In genomic region chr5:5748866-5749682, GRCm38 (mm10) we compare ENCODE assay signal across 8 mouse cellular contexts. TPM values are rescaled to one million over a fixed set of nuclear protein-coding genes. Genes with fewer than 3 reads are reported as not detected.
DNase-seq lines count a peak whose midpoint lies in the region; ATAC-seq and TF ChIP-seq lines count a peak whose summit lies in the region.

Steap1 (minus strand) TSS chr5:5749326.

- under 1% methylated on average over 68 of the region's 75 CpGs for WGBS in forebrain, embryonic 16.5 days
- 1% methylated on average over 68 of the region's 75 CpGs for WGBS in liver, postnatal 0 days (ENCODE audit: insufficient replicate concordance)
- under 1% methylated on average over 75 of the region's 75 CpGs for WGBS in neural tube, embryonic 15.5 days

- no peak within 1 kb of the TSS for H3K27ac ChIP-seq in forebrain, embryonic 16.5 days (ENCODE audit: low read length)
- H3K27ac ChIP-seq in liver, postnatal 0 days (ENCODE audit: low read depth): no peak within 1 kb of the TSS
- H3K27ac ChIP-seq in neural tube, embryonic 15.5 days (replicated peaks): no peak within 1 kb of the TSS

- H3K9ac ChIP-seq in forebrain, embryonic 16.5 days (replicated peaks; ENCODE audit: low read depth, low read length): peak within 1 kb of the TSS; percentile 55
- peak within 1 kb of the TSS; percentile 61 for H3K9ac ChIP-seq in liver, postnatal 0 days (replicated peaks)
- peak within 1 kb of the TSS; percentile 45 for H3K9ac ChIP-seq in neural tube, embryonic 15.5 days (replicated peaks)

- H3K27me3 ChIP-seq in forebrain, embryonic 16.5 days (replicated peaks; ENCODE audit: control insufficient read depth, insufficient read depth, low read length): peaks cover 8% of the 10 kb centered on the region; the same call in 1 of the 2 replicates
- H3K27me3 ChIP-seq in liver, postnatal 0 days (ENCODE audit: insufficient read depth, low read length): 0 out of 2 replicates have a peak, but pooled peaks cover 8% of the 10 kb centered on the region
- H3K27me3 ChIP-seq in neural tube, embryonic 15.5 days (replicated peaks): peaks cover 16% of the 10 kb centered on the region

- intact Hi-C loops in heart, postnatal 36 days (cut with DNase I): loop anchor here (1.0 to 2.0 kb wide), 2 partner anchors 102 to 255 kb away; no protein-coding TSS in a partner anchor

- peak within 1 kb of the TSS; percentile 60 for H3K4me3 ChIP-seq in forebrain, embryonic 16.5 days (replicated peaks; ENCODE audit: low read length)
- H3K4me3 ChIP-seq in liver, postnatal 0 days (ENCODE audit: low read depth, low read length): peak within 1 kb of the TSS; percentile 60
- H3K4me3 ChIP-seq in neural tube, embryonic 15.5 days (replicated peaks): peak within 1 kb of the TSS; percentile 53

- peaks cover 11% of the 10 kb centered on the region for H3K4me1 ChIP-seq in forebrain, embryonic 16.5 days (replicated peaks; ENCODE audit: control insufficient read depth, insufficient read depth, low read length)
- H3K4me1 ChIP-seq in liver, postnatal 0 days (ENCODE audit: insufficient read depth): 0 out of 2 replicates have a peak, but pooled peaks cover 4% of the 10 kb centered on the region
- H3K4me1 ChIP-seq in neural tube, embryonic 15.5 days: peaks cover 13% of the 10 kb centered on the region

- peak within 1 kb of the TSS; percentile 97 for H3K4me2 ChIP-seq in forebrain, embryonic 16.5 days (ENCODE audit: low read length)
- H3K4me2 ChIP-seq in liver, postnatal 0 days (ENCODE audit: low read depth, low read length): peak within 1 kb of the TSS; percentile 92
- H3K4me2 ChIP-seq in neural tube, embryonic 15.5 days: peak within 1 kb of the TSS; percentile 99

- H3K9me3 ChIP-seq in forebrain, embryonic 16.5 days (ENCODE audit: control insufficient read depth, low read length): no peaks in the 10 kb centered on the region
- H3K9me3 ChIP-seq in liver, postnatal 0 days (ENCODE audit: low read length): no peaks in the 10 kb centered on the region
- H3K9me3 ChIP-seq in neural tube, embryonic 15.5 days (replicated peaks): no peaks in the 10 kb centered on the region

- peak; percentile 80 for TF ChIP-seq CTCF in liver, postnatal 0 days (IDR thresholded peaks at IDR 0.05; ENCODE audit: low read depth)

- no peak for TF ChIP-seq EP300 in liver, postnatal 0 days (IDR thresholded peaks at IDR 0.05; ENCODE audit: low read depth)

- no peaks in the 10 kb centered on the region for H3K36me3 ChIP-seq in forebrain, embryonic 16.5 days (ENCODE audit: control insufficient read depth, insufficient read depth)
- H3K36me3 ChIP-seq in liver, postnatal 0 days (replicated peaks; ENCODE audit: insufficient read depth, low read length): no peaks in the 10 kb centered on the region
- H3K36me3 ChIP-seq in neural tube, embryonic 15.5 days: no peaks in the 10 kb centered on the region

- DNase-seq in cerebellum, adult 11 months: peak; percentile 73
- DNase-seq in heart, postnatal 36 days: peak; percentile 89 to 94
- DNase-seq in layer of hippocampus, adult 18-20 months (ENCODE audit: low spot score in 2 of 2): peak; percentile 53 to 73
- DNase-seq in liver, postnatal 0 days: peak; percentile 89
- DNase-seq in testis, postnatal 14 days (ENCODE audit: low spot score): peak; percentile 92

- peak; percentile 37 for ATAC-seq in CD4-positive, CD25-positive, alpha-beta regulatory T cell, adult 4 months
- peak; percentile 94 for ATAC-seq in forebrain, embryonic 16.5 days
- peak; percentile 93 for ATAC-seq in liver, postnatal 0 days
- peak; percentile 90 for ATAC-seq in neural tube, embryonic 15.5 days (ENCODE audit: low FRiP score)

RNA-seq across cellular contexts. Expression of gene Steap1, which starts in this region (rescaled TPM):
- not detected for polyA plus RNA-seq in CD4-positive, CD25-positive, alpha-beta regulatory T cell, adult 4 months (2017; shearing (Covaris generic))
- 1.8 and 2.1 TPM in 2 replicates for polyA plus RNA-seq in forebrain, embryonic 16.5 days (2015; fragmentation: Nextera tagmentation; extraction: Ambion mirVana)
- under 1 TPM in 1 of 2 experiments, not detected in 1; 0.22 TPM for total RNA-seq in heart, postnatal 36 days (2021)
- under 1 TPM in 1 of 2 experiments, not detected in 1; 0.42 TPM for total RNA-seq in layer of hippocampus, adult 18-20 months (2021)
- polyA plus RNA-seq in liver, postnatal 0 days (2015; fragmentation: Nextera tagmentation; extraction: Ambion mirVana): 1.1 and 1.9 TPM in 2 replicates
- polyA plus RNA-seq in neural tube, embryonic 15.5 days (2015; fragmentation: Nextera tagmentation; extraction: Ambion mirVana): 1.5 and 1.6 TPM in 2 replicates

Comparison
In these comparisons a context has a peak if more than half of its experiments do, and no peak if none do; other contexts are left out.
1. Peak in ATAC-seq in CD4-positive, CD25-positive, alpha-beta regulatory T cell, adult 4 months; RNA of the gene not detected or under 1 TPM.
2. Peak in DNase-seq in heart, postnatal 36 days; RNA of the gene not detected or under 1 TPM.
3. Peak in DNase-seq in layer of hippocampus, adult 18-20 months; RNA of the gene not detected or under 1 TPM.
4. ATAC-seq: peak in every context shown above with its lines; median percentile 94 in forebrain, embryonic 16.5 days; 93 in liver, postnatal 0 days; 90 in neural tube, embryonic 15.5 days; 37 in CD4-positive, CD25-positive, alpha-beta regulatory T cell, adult 4 months.